Mouse (Mus musculus): ENCODE measurements around the gene Ice1. TPM values are rescaled to one million over a fixed set of nuclear protein-coding genes. Genes with fewer than 3 reads are reported as not detected.

Gene Ice1
- polyA plus RNA-seq, 1 experiment: 52.2 TPM

GRCm38 (mm10) chr13:70539842-70540241 is 97.6 kb downstream of the Ice1 start:
- no peaks in the 10 kb centered on the region for H3K4me1 ChIP-seq (ENCODE audit: control insufficient read depth, insufficient read depth, low read length)
- no peak for TF ChIP-seq POLR2A (IDR thresholded peaks at IDR 0.05; ENCODE audit: low read depth, low read length)
- no peak for TF ChIP-seq CTCF (IDR thresholded peaks at IDR 0.05; ENCODE audit: borderline replicate concordance, insufficient read depth, low read length)
- H3K4me3 ChIP-seq (ENCODE audit: insufficient read depth, low read length): no peak overlapping the region
- H3K27ac ChIP-seq (ENCODE audit: insufficient read depth, low read length): no peak overlapping the region

DNA sequence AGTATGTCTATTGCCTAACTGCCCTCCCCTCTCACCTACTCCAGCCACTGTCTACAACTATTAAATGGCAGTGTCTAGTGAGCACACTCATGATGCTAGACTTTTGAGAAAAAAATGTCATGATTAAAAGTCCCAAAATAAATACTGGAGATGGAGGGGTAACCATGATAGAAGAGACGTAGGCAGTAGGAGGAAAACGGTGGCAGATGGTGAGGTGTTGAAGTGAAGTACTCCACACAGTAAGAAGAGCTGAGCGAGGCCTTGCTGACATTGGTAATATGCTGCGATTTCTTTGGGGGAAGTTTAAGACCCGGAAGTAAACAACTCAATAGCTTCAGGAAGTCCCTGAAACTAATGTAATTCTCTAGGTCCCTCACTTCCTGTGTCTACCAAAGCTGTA is 104.0 kb downstream of the Ice1 start:
- H3K4me3 ChIP-seq (ENCODE audit: insufficient read depth, low read length): no peak overlapping the region
- H3K4me1 ChIP-seq (ENCODE audit: control insufficient read depth, insufficient read depth, low read length): no peaks in the 10 kb centered on the region
- H3K27ac ChIP-seq (ENCODE audit: insufficient read depth, low read length): no peak overlapping the region
- no peak for TF ChIP-seq CTCF (IDR thresholded peaks at IDR 0.05; ENCODE audit: borderline replicate concordance, insufficient read depth, low read length)
- TF ChIP-seq POLR2A (IDR thresholded peaks at IDR 0.05; ENCODE audit: low read depth, low read length): no peak

DNA sequence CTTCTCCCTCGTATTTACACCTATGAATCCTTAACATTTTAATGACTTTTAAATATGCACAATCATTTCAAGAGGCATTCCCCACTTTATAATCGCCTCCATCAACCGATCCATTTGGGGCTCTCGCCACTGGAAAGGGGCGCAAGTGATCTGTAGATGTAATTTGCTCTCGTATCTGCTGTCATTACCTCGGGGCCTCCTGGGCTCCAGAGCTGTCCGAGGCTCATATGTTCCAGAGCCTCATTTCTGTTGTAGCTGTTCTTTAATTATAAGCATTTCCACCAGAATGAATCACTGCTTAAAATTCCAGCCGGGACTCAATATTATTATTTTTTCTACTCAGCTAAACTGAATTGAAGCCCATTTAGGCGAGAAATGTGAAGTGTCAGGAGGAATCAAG is 104.7 kb downstream of the Ice1 start:
- TF ChIP-seq CTCF (IDR thresholded peaks at IDR 0.05; ENCODE audit: borderline replicate concordance, insufficient read depth, low read length): no peak
- TF ChIP-seq POLR2A (IDR thresholded peaks at IDR 0.05; ENCODE audit: low read depth, low read length): no peak
- no peak overlapping the region for H3K27ac ChIP-seq (ENCODE audit: insufficient read depth, low read length)
- H3K4me3 ChIP-seq (ENCODE audit: insufficient read depth, low read length): no peak overlapping the region
- no peaks in the 10 kb centered on the region for H3K4me1 ChIP-seq (ENCODE audit: control insufficient read depth, insufficient read depth, low read length)

GRCm38 (mm10) chr13:70517651-70518050 is 119.8 kb downstream of the Ice1 start:
- TF ChIP-seq POLR2A (IDR thresholded peaks at IDR 0.05; ENCODE audit: low read depth, low read length) (no peak), CTCF (IDR thresholded peaks at IDR 0.05; ENCODE audit: borderline replicate concordance, insufficient read depth, low read length) (no peak)
- H3K4me1 ChIP-seq (ENCODE audit: control insufficient read depth, insufficient read depth, low read length): no peaks in the 10 kb centered on the region
- no peak overlapping the region for H3K4me3 ChIP-seq (ENCODE audit: insufficient read depth, low read length)
- H3K27ac ChIP-seq (ENCODE audit: insufficient read depth, low read length): no peak overlapping the region

DNA sequence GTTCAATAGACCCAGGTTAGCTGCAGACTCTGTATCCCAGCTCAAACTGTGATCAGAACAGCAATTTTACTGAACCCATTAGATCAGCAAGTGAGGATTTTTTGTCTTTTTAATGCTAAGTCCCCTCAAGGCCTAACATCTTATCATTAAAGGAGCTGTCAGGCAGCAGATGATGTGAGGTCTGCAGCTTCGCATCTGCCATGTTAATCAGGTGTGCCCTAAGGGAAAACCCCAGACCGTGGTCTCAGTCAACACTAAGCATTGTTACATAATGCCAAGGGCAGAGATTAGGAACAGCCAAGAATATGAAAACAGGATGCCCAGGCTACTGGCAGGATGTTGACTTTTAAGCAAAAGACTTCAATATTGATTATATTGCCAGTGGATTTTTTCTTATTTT is 122.4 kb downstream of the Ice1 start:
- H3K4me1 ChIP-seq (ENCODE audit: control insufficient read depth, insufficient read depth, low read length): no peaks in the 10 kb centered on the region
- no peak for TF ChIP-seq CTCF (IDR thresholded peaks at IDR 0.05; ENCODE audit: borderline replicate concordance, insufficient read depth, low read length)
- TF ChIP-seq POLR2A (IDR thresholded peaks at IDR 0.05; ENCODE audit: low read depth, low read length): no peak

DNA sequence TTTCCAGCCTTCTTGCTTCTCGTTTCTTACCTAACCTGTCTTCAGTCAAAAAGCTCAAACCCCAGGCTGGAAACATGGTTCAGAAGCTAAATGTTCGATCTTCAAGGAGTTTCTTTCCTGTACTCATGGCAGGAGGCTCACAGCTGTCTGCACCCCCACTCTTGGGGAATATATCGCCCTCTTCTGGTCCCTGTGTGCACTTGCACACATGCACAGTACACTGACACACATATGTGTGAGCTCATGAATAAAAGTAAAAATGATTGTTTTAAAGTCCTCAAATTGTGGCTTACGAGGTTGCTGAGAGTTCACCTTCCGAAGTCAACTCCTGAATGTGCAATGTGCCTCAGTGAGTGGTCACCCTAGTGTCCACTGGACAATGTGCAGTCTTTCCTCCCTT is 127.2 kb downstream of the Ice1 start:
- no peak overlapping the region for H3K27ac ChIP-seq (ENCODE audit: insufficient read depth, low read length)
- H3K4me1 ChIP-seq (ENCODE audit: control insufficient read depth, insufficient read depth, low read length): no peaks in the 10 kb centered on the region
- TF ChIP-seq CTCF (IDR thresholded peaks at IDR 0.05; ENCODE audit: borderline replicate concordance, insufficient read depth, low read length) (no peak), POLR2A (IDR thresholded peaks at IDR 0.05; ENCODE audit: low read depth, low read length) (no peak)
- H3K4me3 ChIP-seq (ENCODE audit: insufficient read depth, low read length): no peak overlapping the region

More for the DNA sequence above, 122.4 kb downstream of the Ice1 start:
- Histone ChIP-seq H3K4me3 (ENCODE audit: insufficient read depth, low read length) (no peak overlapping the region), H3K27ac (ENCODE audit: insufficient read depth, low read length) (no peak overlapping the region)

GRCm38 (mm10) chr13:70509375-70510016 is 127.9 kb downstream of the Ice1 start:
- Histone ChIP-seq H3K4me3 (ENCODE audit: insufficient read depth, low read length) (no peak overlapping the region), H3K4me1 (ENCODE audit: control insufficient read depth, insufficient read depth, low read length) (no peaks in the 10 kb centered on the region), H3K27ac (ENCODE audit: insufficient read depth, low read length) (no peak overlapping the region)
- TF ChIP-seq POLR2A (IDR thresholded peaks at IDR 0.05; ENCODE audit: low read depth, low read length) (no peak), CTCF (IDR thresholded peaks at IDR 0.05; ENCODE audit: borderline replicate concordance, insufficient read depth, low read length) (no peak)

- Histone ChIP-seq H3K4me3 (ENCODE audit: insufficient read depth, low read length) (no peak overlapping the region), H3K27ac (ENCODE audit: insufficient read depth, low read length) (no peak overlapping the region), H3K4me1 (ENCODE audit: control insufficient read depth, insufficient read depth, low read length) (no peaks in the 10 kb centered on the region)
- no peak for TF ChIP-seq POLR2A (IDR thresholded peaks at IDR 0.05; ENCODE audit: low read depth, low read length)
- no peak for TF ChIP-seq CTCF (IDR thresholded peaks at IDR 0.05; ENCODE audit: borderline replicate concordance, insufficient read depth, low read length)
These were observed 128.6 kb downstream of the Ice1 start for GRCm38 (mm10) chr13:70508708-70509374.

Other genes starting within 250 kb of the Ice1 start
- gene Adamts16, start 204.2 kb upstream of the Ice1 start, polyA plus RNA-seq (2011; ENCODE audit: insufficient read length, low read depth, missing spikeins): 0.87 and 3.1 TPM in 2 replicates

Data from embryonic fibroblast, embryonic 13.5 days (primary cell).